Mouse (Mus musculus): ENCODE data around the gene Lrrc75b. TPM values are rescaled to one million over a fixed set of nuclear protein-coding genes. Genes with fewer than 3 reads are reported as not detected.
"Not testable (repeated sequence)": the region's sequence is repeated elsewhere in the genome, so short reads cannot be mapped to it uniquely, and the experiment has no call there.

Lrrc75b gene
- total RNA-seq, 2 experiments from 2014 or later, result 0.17 to 0.36 TPM

DNA sequence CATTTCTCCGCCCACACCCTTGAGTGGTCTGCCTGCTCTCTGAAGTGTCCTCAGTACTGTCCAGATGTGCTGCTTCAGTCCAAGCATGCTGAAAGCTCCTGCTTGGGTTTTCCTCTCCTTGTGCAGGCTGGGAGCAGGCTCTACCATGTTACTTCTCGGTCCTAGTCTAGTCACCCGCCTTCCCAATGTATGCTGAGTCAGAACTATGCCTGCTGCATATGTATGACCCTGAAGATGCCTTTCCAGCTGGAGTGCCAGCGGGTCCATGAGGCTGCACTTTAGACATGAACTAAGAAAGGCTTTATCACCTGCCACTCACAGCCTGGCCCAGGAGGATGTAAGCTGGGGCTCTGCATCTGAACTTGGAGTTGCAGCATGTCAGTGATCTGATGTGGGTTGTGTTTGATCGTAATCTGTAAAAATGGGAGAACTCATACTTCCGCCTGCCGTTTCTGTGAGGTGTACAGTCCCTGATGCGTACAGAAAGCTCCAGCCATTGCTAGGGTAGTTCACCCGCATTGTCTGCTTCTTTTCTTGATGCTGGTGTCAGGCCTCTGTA lies 28.5 kb downstream of the Lrrc75b start:
- no peak for DNase-seq

DNA sequence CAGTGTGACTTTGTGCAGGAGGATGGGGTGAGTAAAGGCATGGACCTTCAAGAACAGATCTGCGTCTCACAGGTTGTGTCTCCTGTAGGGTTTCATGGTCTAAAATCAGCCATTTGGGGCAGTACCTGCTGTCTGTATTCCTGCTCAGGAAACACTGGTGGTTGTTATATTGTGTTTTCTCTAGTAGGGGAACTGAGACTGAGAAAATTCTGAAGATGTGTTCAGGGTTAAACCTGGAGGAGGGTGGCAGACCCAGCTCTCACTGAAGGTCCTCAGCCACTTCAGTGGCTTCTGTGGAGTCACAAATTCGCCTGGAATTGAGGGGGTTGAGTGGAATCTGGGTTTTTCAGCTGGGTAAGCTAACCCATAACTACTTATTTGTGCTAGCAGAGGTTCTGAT lies 29.8 kb downstream of the Lrrc75b start:
- no peak for DNase-seq

DNA sequence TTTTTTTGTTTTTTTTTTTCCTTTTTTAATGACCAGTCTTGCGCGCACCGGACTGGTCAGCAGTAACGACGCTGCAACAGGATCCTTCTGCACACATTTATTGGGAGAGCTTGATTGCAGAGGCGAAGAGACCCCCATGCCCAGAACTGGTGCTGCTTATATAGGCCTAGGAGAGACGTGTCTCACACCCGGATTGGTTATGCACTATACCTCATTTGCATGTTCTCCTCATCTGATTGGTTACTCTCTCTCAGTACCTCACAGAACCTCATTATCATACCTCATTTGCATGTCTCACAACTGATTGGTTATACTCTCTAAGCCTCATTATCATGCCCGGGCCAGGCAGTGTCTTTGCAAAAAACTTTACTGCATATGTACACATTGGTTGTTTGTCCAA lies 34.7 kb downstream of the Lrrc75b start:
- DNase-seq, result not testable (repeated sequence)

DNA sequence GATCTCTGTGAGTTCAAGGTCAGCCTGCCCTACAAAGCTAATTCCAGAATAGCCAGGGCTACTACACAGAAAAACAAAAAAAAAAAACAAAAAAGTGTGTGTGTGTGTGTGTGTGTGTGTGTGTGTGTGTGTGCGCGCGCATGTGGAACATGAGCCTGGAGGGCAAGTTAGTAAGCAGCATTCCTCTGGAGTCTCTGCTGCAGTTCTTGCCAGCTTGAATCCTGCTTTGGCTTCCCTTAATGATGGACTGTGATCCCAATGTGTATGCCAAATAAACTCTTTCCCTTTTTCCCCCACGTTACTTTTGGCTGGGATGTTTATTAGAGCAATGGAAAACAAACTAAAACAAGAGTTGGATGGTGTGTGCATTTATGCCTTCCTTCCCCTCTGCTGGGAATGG lies 38.5 kb downstream of the Lrrc75b start:
- DNase-seq, result no peak

DNA sequence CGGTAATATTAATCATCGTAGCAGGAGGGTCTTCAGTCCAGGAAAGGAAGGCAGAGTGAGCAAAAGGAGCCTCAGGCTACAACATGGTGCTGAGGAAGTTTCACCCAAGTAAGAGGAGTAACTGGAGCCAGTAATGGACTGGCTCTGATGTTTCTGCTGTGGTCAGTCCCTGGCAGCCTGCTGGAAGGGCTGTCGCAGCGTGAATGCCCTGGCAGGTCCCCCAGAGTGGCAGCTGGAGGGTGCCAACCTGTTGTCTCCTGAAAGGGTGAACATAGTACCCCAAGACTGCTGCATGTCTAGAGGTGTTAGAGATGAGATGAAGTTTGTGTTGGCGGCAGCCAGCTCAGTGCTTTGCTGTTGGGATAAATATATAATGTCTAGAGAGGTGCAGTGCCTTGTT lies 39.5 kb downstream of the Lrrc75b start:
- no peak for DNase-seq

DNA sequence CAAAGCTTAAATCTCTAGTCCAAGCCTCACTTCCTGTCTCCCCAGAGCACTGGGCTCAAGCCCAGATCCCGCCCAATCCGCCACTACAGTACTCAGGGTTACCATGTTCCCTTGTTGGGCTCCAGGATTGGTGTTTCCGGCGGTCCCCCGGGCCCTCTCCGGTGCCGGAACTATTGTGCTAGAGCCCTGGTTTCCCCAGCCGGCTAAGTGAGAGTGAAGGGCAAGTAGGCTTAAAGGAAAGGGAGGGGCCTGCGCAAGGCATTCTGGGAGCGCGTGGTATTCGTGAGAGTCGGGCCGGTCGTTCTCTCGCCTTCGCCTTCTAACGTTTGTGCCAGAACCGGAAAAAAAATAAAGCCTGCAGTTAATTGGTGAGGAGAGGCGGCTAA lies 42.4 kb downstream of the Lrrc75b start, which contains the start of gene Gucd1:
Gucd1 (minus strand) TSS at position 215 of the 386 bp plus-strand sequence.
- peak; percentile 96 to 97 for DNase-seq

DNA sequence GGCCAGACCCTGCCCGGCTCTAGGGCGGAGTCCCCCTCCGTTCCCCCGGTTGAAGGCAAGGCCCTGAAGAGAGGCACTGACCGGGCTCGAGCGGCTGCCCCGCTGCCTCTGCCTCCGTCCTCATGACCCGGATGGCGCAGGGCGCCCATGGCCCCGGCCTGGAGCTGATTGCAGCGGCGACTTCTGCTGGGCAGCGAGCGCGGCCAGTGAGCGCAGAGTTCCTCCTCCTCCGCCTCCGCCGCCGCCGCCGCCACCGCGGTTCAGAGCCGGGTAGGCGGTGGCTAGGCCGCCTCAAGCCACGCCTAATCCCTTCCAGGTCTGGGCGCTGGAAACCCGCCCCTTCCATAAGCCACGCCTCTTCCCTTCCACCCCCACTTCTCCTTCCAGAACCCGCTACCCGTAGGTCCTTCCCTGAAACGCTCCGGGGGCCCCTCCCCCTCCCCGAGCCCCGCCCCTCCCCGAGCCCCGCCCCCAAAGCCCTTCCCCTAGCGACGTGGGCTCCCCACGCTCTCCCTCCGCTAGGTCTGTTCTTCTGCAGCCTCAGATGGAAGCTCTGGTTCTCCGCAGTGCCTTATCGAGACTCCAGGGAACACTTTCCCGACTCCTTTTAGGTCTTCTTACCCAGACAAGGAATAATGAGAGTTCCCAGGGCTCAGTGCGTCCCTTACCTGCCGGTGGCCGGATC lies 42.9 kb downstream of the Lrrc75b start, which contains the start of gene Snrpd3:
Snrpd3 (plus strand) TSS at position 479 of the 685 bp plus-strand sequence.
- DNase-seq, result peak; percentile 95 to 96

DNA sequence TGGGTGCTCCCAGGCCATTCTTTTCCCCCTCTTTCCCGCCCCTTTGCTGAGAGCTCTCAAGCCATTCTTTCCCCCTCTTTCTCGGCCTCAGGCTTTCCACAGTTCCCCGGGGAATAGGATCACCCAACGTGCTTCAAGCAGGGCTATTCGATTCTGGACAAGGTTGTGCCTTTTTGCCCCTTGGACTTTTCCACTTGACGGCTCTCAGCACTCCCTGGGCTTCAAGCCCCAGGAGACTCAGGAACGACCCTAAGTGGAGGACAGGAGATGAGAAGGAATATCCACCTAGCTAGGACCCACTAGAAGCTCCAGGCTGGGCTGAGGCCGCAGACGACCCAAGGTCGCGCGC lies 43.4 kb downstream of the Lrrc75b start:
- DNase-seq, result peak in 1 of 2 experiments; percentile 28

DNA sequence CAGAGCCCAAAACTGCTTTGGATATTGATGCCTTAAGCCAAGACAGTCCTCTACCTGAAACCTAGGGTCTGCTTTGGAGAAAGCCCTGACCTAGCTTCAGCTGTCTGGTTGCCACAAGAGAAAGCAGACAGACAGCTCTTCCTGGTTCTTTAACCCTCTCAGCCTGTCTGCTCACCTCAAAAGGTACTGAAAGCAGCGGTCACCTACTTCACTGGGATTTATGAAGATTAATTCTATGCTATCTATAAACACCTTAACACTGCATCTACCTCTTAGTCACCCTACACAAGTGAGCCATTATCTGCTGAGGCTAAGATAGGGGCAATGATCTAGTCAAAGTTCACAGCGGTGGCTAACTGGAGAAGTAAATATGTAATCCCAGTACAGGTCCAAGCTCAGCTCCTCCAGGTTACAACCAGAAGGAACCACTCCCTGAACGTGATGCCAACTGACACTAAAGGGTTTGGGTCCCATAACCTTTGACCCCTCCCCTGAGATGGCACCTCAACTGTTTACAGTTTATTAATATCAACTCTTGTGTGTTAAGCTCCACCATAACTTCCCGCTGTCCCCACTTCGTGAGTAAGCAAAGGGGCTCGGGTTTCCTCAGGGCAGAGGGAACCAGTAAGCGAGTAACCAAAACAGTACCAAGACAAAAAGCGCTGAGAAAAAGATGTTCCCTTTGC lies 43.9 kb downstream of the Lrrc75b start:
- no peak for DNase-seq

DNA sequence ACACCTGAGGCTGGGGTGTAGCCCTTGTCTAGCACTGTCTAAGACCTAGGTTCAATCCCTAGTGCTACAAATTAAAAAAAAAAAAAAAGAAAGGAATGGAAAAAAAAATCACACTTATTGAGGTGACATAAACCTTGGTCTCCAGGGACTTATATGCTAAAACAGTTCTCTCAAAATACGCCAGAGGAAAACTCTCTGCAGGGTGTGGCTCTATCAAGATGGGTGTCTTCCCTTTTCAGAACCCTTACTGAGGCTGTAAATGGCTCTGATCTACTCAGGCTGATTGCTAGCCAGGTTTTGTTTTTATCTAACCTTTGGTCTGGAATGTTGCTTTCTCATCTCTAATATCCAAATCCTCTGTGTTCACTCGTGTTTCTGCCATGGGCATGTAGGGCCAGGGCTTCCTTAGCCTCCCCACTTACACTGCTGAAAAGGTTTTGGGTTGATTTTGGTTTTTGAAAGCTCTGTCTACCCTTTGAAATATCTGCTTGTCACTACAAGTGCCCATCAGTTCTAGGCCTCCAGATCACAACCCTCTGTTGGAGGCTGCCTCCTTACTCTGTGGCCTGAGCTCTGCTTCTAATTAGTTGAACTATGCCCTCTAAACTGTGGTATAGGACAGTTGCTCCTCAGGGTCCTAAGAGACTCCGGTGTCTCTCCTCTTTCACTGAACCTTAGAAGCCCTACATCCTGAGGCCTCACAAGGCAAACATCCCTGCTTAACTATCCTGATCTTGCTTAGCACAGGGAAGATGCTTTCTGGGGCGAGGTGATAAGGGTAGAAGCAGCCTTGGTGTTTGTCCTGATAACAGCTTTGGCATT lies 44.7 kb downstream of the Lrrc75b start:
- DNase-seq, result no peak

DNA sequence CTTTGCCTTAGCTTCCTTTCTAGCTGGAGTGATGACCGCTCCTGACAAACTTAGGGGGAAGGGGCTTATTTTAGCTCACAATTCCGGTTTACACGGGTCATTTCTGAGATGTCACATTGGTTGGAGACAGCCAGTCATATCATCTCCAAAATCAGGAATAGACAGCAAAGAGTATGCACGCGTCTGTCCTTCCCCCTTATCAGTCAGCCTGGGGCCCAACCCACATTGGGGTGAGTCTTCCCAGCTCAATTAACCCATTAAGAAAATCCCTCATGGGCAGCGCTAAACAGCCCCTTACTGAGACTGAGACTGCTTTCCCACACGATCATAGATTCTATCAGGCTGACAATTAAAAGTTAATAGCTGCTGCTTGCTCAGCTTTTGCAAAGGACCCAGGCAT lies 45.8 kb downstream of the Lrrc75b start:
- no peak for DNase-seq

DNA sequence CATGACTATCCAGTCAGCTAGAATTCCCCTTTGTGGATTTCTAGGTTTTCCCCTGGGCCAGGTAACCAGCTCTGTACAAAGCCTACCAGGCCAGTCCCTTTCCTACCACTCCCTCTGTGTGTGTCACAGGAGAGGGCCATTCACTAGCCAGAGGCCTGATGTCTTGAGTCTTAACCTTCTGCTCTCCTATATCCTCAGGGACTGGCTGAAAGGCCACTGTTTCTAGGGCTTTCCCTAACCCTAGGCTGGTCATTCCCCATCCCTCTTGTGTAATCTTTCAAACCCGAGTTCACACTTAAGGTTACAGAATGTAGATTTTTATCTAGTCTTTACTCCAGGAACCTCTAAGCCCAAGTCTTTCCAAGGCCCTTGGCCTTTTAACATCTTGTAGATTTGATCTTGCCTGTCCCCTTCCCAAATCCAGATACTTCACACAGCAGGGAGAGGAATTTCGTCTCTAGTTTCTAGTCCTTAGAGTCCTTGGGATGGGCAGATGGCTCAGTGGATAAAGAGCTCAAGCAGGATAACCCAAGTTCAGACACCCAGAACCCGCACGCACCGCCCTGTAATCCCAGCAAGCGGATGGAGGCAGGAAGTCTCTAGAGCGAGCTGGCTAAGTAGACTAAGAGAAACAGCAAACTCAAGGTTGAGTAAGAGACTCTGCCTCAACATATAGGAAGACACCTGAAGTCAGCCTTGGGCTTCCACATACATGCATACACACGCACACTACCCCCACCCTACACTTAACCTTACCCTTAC lies 46.6 kb downstream of the Lrrc75b start:
- no peak for DNase-seq

DNA sequence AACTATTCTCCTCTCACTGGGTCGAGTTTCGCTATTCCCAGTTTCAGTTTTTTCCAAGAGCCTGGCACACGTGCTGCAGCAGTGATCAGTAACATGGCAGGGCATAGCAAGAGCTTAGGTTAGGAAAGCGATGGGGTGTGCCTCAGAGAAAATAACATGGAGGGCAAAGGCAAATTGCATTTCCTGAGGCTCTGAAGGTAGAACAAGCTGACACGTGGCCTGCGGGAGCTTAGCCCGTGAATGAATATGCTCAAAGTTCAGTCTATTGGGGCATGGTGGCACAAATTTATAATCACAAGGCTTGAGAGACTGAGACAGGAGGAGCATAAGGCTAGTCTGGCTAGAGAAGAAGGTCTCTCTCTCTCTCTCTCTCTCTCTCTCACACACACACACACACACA lies 47.3 kb downstream of the Lrrc75b start:
- peak in 1 of 2 experiments; percentile 29 for DNase-seq

DNA sequence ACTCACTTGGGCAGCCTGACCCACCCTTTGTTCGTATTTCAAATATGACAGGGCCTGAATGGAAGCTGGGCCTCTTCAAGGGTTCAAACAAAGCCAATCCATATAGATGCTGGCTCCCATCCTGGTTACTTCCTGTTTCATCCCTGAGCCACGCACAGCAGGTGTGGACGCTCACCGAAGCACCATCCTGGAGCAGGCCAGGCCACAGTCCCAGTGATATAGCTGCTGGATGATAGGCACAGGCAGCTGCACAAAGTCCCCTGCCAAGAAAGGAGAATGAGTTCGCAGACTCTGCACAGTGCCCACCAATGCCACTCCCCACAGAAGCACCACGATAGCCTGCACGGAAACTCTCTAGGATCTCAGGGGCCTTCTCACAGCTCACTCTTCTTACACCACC lies 48.2 kb downstream of the Lrrc75b start:
- DNase-seq, result no peak

DNA sequence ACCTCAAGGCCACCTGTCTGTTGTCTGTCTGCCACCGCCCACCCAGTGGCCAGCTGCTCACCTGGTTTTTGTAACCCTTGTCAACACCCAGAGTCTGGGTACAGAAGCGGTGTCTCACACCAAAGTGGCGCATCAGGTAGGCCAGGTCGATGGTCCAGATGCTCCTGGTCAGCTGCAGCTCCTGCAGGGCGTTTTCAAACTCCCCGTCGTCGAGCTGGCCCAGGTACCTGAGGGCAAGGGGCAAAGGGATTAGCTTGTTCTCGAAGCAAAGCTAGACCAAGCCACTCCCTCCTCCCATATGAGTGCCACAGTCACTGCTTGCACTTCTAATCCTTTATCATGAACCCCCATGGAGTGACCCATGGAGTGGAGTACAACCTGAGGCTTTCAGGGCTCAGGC lies 49.1 kb downstream of the Lrrc75b start:
- DNase-seq, result no peak

DNA sequence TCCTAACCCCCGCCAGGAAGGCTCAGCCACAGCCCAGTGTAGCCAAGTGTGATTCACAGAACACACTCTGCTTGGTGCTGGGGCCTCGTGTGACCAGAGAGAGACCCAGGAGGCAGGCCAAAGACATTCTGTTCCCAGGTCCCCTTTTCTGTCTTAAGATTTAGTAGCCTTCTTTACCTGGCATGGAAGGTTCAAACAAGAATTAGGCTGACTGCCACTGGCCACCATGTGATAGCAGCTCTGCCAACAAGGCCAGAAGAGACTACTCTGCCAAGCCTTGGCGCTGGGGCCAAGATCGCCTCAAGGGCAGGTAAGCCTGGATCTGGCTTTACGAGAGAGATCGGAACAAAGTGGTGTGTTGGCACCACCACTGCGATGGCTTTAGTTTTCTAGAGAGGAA lies 49.7 kb downstream of the Lrrc75b start:
- DNase-seq, result peak; percentile 74 to 76

DNA sequence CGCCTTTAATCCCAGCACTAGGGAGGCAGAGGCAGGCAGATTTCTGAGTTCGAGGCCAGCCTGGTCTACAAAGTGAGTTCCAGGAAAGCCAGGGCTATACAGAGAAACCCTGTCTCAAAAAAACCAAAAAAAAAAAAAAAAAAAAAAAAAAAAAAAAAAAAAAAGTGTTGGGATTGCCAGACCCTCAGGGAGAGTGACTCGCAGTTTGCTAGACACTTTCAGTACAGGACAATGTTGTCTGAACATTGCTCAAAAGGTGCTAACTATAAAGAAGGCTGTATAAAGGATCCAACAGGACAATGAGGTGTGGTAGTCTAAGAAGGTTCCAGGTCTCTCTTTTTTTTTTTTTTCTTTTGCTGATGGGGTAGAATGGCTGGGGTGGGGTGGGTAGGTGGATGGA lies 54.2 kb downstream of the Lrrc75b start:
- DNase-seq, result not testable (repeated sequence)

DNA sequence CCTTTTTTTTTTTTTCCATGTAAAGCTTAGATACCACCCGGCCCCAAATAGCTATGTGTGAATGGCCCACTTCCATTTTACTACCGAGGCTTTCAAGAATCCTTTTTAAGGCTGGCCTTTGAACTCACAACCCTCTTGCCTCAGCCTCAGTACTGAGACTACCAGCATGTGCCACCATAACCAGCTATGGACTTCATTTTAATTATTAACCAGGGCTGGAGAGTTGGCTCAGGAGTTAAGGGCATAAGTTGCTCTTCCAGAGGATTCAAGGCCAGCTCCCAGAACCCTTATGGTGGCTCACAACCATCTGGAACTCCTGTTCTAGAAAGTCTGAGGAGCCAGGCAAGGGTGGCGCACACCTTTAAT lies 55.0 kb downstream of the Lrrc75b start:
- DNase-seq, result no peak

DNA sequence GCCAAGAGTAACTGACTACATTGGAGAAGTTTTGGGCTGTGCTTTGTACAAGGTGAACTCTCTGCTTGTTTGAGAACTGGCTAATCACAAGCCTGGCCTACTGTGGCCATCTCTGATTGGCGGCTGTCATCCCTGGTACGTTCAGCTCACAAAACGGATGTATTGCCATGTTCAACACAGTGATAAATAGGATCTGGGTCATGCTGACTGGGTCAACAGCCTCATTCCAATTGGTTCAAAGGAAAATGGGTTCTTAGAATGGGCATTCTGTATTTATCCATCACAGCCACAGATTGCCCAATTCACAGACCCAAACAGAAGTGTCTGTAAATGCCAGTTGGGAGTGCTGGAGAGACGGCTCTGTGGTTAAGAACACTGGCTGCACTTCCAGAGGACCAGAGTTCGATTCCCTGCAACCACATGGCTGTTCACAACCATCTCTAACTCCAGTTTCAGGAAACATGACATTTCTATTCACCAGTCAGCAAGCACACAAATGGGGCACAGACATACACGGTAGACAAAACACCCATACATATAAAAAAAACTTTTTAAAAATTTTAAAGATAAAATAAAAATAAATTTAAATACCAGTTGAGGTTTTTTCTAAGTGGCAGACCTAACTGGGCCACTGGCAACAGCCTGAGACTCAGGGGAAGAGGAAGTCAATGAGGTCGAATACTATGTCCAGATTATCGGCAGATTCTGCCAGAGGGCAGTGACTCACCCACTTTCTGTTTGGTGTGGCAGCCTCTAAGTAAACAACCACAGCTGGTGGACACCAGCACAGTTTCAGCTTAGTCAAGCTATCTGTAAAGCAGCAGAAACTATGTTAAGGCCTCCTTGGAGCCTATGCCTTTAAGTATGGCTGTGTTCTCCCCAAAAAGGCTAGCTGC lies 55.6 kb downstream of the Lrrc75b start:
- DNase-seq, result peak; percentile 48 to 51

DNA sequence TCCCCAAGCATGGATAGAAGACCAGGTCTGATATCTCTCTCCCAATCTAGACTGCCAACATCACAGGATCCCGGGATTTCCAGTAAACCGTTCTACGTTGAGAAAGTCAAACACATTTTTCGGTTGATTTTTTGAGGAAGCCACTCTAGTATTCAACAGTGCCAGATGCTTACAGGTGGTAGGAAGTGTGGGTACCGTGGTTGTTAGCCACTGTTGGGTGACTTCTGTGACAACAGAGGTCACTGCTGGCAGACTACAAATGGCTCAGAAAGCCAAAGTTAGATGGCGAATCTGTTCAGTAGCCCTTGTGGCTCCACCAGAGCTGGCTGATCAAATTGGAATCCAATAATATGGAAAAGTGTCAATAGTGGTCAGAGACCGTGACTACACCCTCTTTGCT lies 56.4 kb downstream of the Lrrc75b start:
- DNase-seq, result no peak

DNA sequence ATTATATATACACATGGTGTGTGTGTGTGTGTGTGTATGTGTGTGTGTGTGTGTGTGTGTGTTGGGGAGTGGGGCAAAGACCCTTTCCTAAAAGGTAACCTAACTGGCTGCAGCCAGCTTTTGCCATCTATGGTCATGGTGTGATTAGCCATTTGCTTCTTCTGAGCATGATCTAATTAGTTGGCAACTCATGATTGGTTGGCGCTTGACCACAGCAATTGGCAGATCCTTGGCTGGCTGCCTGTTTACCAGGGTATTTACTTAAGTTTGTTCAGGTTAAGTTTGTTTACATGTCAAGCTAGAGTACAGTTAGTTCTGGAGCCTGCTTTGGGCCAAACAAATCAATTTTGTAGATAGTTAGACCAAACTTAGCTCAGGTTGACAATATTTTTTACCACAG lies 58.5 kb downstream of the Lrrc75b start:
- no peak for DNase-seq
